Mouse (Mus musculus): ENCODE data around the gene Zdhhc12. TPM values are rescaled to one million over a fixed set of nuclear protein-coding genes. Genes with fewer than 3 reads are reported as not detected.
A peak's percentile ranks its signal among the peaks of the same experiment; 100 is the strongest.
"Not testable (repeated sequence)": the region's sequence is repeated elsewhere in the genome, so short reads cannot be mapped to it uniquely, and the experiment has no call there.

Gene Zdhhc12
- 39.0 and 41.2 TPM in 2 replicates for polyA plus RNA-seq (2011; ENCODE audit: insufficient read depth, insufficient read length, low read depth, missing spikeins)

GRCm38 (mm10) chr2:30093471-30094207 lies at the start of gene Zdhhc12:
Gene Zdhhc12 (minus strand): TSS chr2:30093648.
- Histone ChIP-seq H3K27ac (ENCODE audit: insufficient read depth, low read length) (peak within 1 kb of the TSS; percentile 87), H3K4me1 (ENCODE audit: control insufficient read depth, insufficient read depth, low read length) (no peaks in the 10 kb centered on the region)

GRCm38 (mm10) chr2:30140021-30140420 lies 46.6 kb upstream of the Zdhhc12 start:
- H3K4me3 ChIP-seq (ENCODE audit: low read depth, low read length); H3K27me3 ChIP-seq (ENCODE audit: control insufficient read depth, insufficient read depth, low read length, poor library complexity, severe bottlenecking); H3K9me3 ChIP-seq (replicated peaks; ENCODE audit: control insufficient read depth, insufficient read depth, low read length, poor library complexity, severe bottlenecking); H3K9ac ChIP-seq (ENCODE audit: low read depth, poor library complexity, severe bottlenecking); H3K27ac ChIP-seq (ENCODE audit: insufficient read depth, low read length); H3K4me1 ChIP-seq (ENCODE audit: control insufficient read depth, insufficient read depth, low read length): not testable (repeated sequence)
- H3K36me3 ChIP-seq (ENCODE audit: control insufficient read depth, insufficient read depth, low read length, poor library complexity, severe bottlenecking): peaks cover 84% of the 10 kb centered on the region

More at GRCm38 (mm10) chr2:30093471-30094207, at the start of gene Zdhhc12:
- Histone ChIP-seq H3K9me3 (replicated peaks; ENCODE audit: control insufficient read depth, insufficient read depth, low read length, poor library complexity, severe bottlenecking) (no peaks in the 10 kb centered on the region), H3K9ac (ENCODE audit: low read depth, poor library complexity, severe bottlenecking) (peak within 1 kb of the TSS; percentile 91), H3K36me3 (ENCODE audit: control insufficient read depth, insufficient read depth, low read length, poor library complexity, severe bottlenecking) (peaks cover 14% of the 10 kb centered on the region), H3K27me3 (ENCODE audit: control insufficient read depth, insufficient read depth, low read length, poor library complexity, severe bottlenecking) (no peaks in the 10 kb centered on the region), H3K4me3 (ENCODE audit: low read depth, low read length) (peak within 1 kb of the TSS; percentile 97)
- TF ChIP-seq EP300 (IDR thresholded peaks at IDR 0.05; ENCODE audit: insufficient read depth, low read depth, low read length) (0 out of 2 replicates have a peak, but pooled peaks have one; percentile 18), POLR2A (IDR thresholded peaks at IDR 0.05; ENCODE audit: insufficient read depth, low read length) (peak; percentile 76), CTCF (IDR thresholded peaks at IDR 0.05; ENCODE audit: low read depth, low read length) (no peak)

- Histone ChIP-seq H3K4me1 (ENCODE audit: control insufficient read depth, insufficient read depth, low read length) (peaks cover 6% of the 10 kb centered on the region), H3K9me3 (replicated peaks; ENCODE audit: control insufficient read depth, insufficient read depth, low read length, poor library complexity, severe bottlenecking) (no peaks in the 10 kb centered on the region), H3K9ac (ENCODE audit: low read depth, poor library complexity, severe bottlenecking) (peak overlapping the region; percentile 87; the same call in 1 of the 2 replicates), H3K4me3 (ENCODE audit: low read depth, low read length) (peak overlapping the region; percentile 45; the same call in 1 of the 2 replicates), H3K27ac (ENCODE audit: insufficient read depth, low read length) (peak overlapping the region; percentile 97), H3K36me3 (ENCODE audit: control insufficient read depth, insufficient read depth, low read length, poor library complexity, severe bottlenecking) (peaks cover 50% of the 10 kb centered on the region), H3K27me3 (ENCODE audit: control insufficient read depth, insufficient read depth, low read length, poor library complexity, severe bottlenecking) (no peaks in the 10 kb centered on the region)
- TF ChIP-seq CTCF (IDR thresholded peaks at IDR 0.05; ENCODE audit: low read depth, low read length) (no peak), POLR2A (IDR thresholded peaks at IDR 0.05; ENCODE audit: insufficient read depth, low read length) (no peak), EP300 (IDR thresholded peaks at IDR 0.05; ENCODE audit: insufficient read depth, low read depth, low read length) (peak; percentile 76; the same call in 1 of the 2 replicates)
Measured at GRCm38 (mm10) chr2:30136458-30136857, 43.0 kb upstream of the Zdhhc12 start.

GRCm38 (mm10) chr2:30134928-30135620 lies 41.6 kb upstream of the Zdhhc12 start:
- H3K27me3 ChIP-seq (ENCODE audit: control insufficient read depth, insufficient read depth, low read length, poor library complexity, severe bottlenecking): no peaks in the 10 kb centered on the region

GRCm38 (mm10) chr2:30134378-30134711 lies 40.9 kb upstream of the Zdhhc12 start:
- no peaks in the 10 kb centered on the region for H3K9me3 ChIP-seq (replicated peaks; ENCODE audit: control insufficient read depth, insufficient read depth, low read length, poor library complexity, severe bottlenecking)
- TF ChIP-seq POLR2A (IDR thresholded peaks at IDR 0.05; ENCODE audit: insufficient read depth, low read length) (no peak), CTCF (IDR thresholded peaks at IDR 0.05; ENCODE audit: low read depth, low read length) (no peak), EP300 (IDR thresholded peaks at IDR 0.05; ENCODE audit: insufficient read depth, low read depth, low read length) (no peak)
- peaks cover 31% of the 10 kb centered on the region for H3K36me3 ChIP-seq (ENCODE audit: control insufficient read depth, insufficient read depth, low read length, poor library complexity, severe bottlenecking)
- peaks cover 6% of the 10 kb centered on the region for H3K4me1 ChIP-seq (ENCODE audit: control insufficient read depth, insufficient read depth, low read length)
- H3K27ac ChIP-seq (ENCODE audit: insufficient read depth, low read length): peak overlapping the region; percentile 97
- H3K27me3 ChIP-seq (ENCODE audit: control insufficient read depth, insufficient read depth, low read length, poor library complexity, severe bottlenecking): no peaks in the 10 kb centered on the region
- H3K9ac ChIP-seq (ENCODE audit: low read depth, poor library complexity, severe bottlenecking): peak overlapping the region; percentile 87
- peak overlapping the region; percentile 88 for H3K4me3 ChIP-seq (ENCODE audit: low read depth, low read length)

More at GRCm38 (mm10) chr2:30134928-30135620, 41.6 kb upstream of the Zdhhc12 start:
- H3K4me3 ChIP-seq (ENCODE audit: low read depth, low read length): peak overlapping the region; percentile 88
- H3K9me3 ChIP-seq (replicated peaks; ENCODE audit: control insufficient read depth, insufficient read depth, low read length, poor library complexity, severe bottlenecking): no peaks in the 10 kb centered on the region
- H3K27ac ChIP-seq (ENCODE audit: insufficient read depth, low read length): peak overlapping the region; percentile 97
- no peak for TF ChIP-seq POLR2A (IDR thresholded peaks at IDR 0.05; ENCODE audit: insufficient read depth, low read length)
- peak; percentile 95 for TF ChIP-seq EP300 (IDR thresholded peaks at IDR 0.05; ENCODE audit: insufficient read depth, low read depth, low read length)
- no peak for TF ChIP-seq CTCF (IDR thresholded peaks at IDR 0.05; ENCODE audit: low read depth, low read length)
- peaks cover 6% of the 10 kb centered on the region for H3K4me1 ChIP-seq (ENCODE audit: control insufficient read depth, insufficient read depth, low read length)
- H3K9ac ChIP-seq (ENCODE audit: low read depth, poor library complexity, severe bottlenecking): peak overlapping the region; percentile 87
- peaks cover 36% of the 10 kb centered on the region for H3K36me3 ChIP-seq (ENCODE audit: control insufficient read depth, insufficient read depth, low read length, poor library complexity, severe bottlenecking)

All from ES-Bruce4 (cell line).